Mouse (Mus musculus) lung, embryonic 14.5 days (tissue): Measurements from ENCODE around the gene Slc25a18. TPM values are rescaled to one million over a fixed set of nuclear protein-coding genes. Genes with fewer than 3 reads are reported as not detected.
A peak's percentile ranks its signal among the peaks of the same experiment; 100 is the strongest.

Experiments
- ATAC-seq: fragments of 200-750 bp; cut with Nextera tagmentation; 2 replicates; pipeline ENCODE4 v1.8.0; 2017; ENCODE audit warnings: mild to moderate bottlenecking, moderate TSS enrichment, moderate library complexity; ENCODE audit not compliant: insufficient read depth
- DNase-seq: peaks from one replicate; pipeline ENCODE4 v3.0.0-alpha.2; 2015
- H3K27ac ChIP-seq: fragments of 300-500 bp; sonication (generic); 2 replicates; pipeline ENCODE4 v1.5.1; 2014; ENCODE audit warnings: low read depth, mild to moderate bottlenecking, moderate library complexity
- H3K27me3 ChIP-seq: fragments of 300-500 bp; sonication (generic); 2 replicates; pipeline ENCODE4 v1.6.1; 2014; ENCODE audit warnings: low read length, control low read depth; ENCODE audit not compliant: insufficient read depth
- H3K36me3 ChIP-seq: fragments of 300-500 bp; sonication (generic); 2 replicates; pipeline ENCODE4 v1.6.1; 2014; ENCODE audit warnings: control low read depth; ENCODE audit not compliant: insufficient read depth
- H3K4me1 ChIP-seq: fragments of 300-500 bp; sonication (generic); 2 replicates; pipeline ENCODE4 v1.6.1; 2014; ENCODE audit warnings: antibody characterized with exemption, control low read depth; ENCODE audit not compliant: insufficient read depth
- H3K4me2 ChIP-seq: fragments of 300-500 bp; sonication (generic); 2 replicates; pipeline ENCODE4 v1.6.1; 2014; ENCODE audit warnings: mild to moderate bottlenecking
- H3K4me3 ChIP-seq: fragments of 300-500 bp; sonication (generic); 2 replicates; pipeline ENCODE4 v1.5.1; 2014; ENCODE audit warnings: low read depth, low read length
- H3K9ac ChIP-seq: fragments of 300-500 bp; sonication (generic); 2 replicates; pipeline ENCODE4 v1.6.1; 2014
- H3K9me3 ChIP-seq: fragments of 300-500 bp; sonication (generic); 2 replicates; pipeline ENCODE4 v1.6.1; 2016; ENCODE audit warnings: low read depth, low read length, control low read depth
- CTCF ChIP-seq: IDR thresholded peaks from 2 replicates; pipeline ENCODE4 v1.5.1; 2016; ENCODE audit warnings: antibody characterized with exemption, low read depth
- whole genome bisulfite sequencing: fragments of 180-500 bp; shearing (Covaris S2); extraction: QIAGEN DNeasy Blood & Tissue Kit; methylation state at CpG from one replicate; pipeline ENCODE4 v1.1.7; 2014; 5-methylcytosine and 5-hydroxymethylcytosine counted together
- polyA plus RNA-seq: library from polyadenylated mRNA; unstranded; fragments of >200 nt; fragmentation: Nextera tagmentation; extraction: Ambion mirVana; gene quantifications from 2 replicates; pipeline ENCODE4 v1.2.1, GENCODE M21; 2014

Slc25a18 gene
- polyA plus RNA-seq = 0.09 TPM in 2 replicates

- no peak for ATAC-seq
- TF ChIP-seq CTCF = no peak
- Histone ChIP-seq H3K27me3 (no peaks in the 10 kb centered on the region), H3K36me3 (no peaks in the 10 kb centered on the region), H3K4me2 (no peak within 1 kb of the TSS), H3K9me3 (no peaks in the 10 kb centered on the region), H3K9ac (no peak within 1 kb of the TSS), H3K4me1 (no peaks in the 10 kb centered on the region), H3K27ac (no peak within 1 kb of the TSS), H3K4me3 (no peak within 1 kb of the TSS)
- WGBS = 71% methylated on average over 5 of the region's 5 CpGs
- no peak for DNase-seq
Measured at GRCm38 (mm10) chr6:120773149-120773628, at the start of gene Slc25a18. Gene Slc25a18 (plus strand): TSS chr6:120773578.

GRCm38 (mm10) chr6:120725986-120726385 is 47.4 kb upstream of the Slc25a18 start:
- H3K4me3 ChIP-seq = no peak overlapping the region
- H3K4me2 ChIP-seq = no peak overlapping the region
- DNase-seq (peak; percentile 51), ATAC-seq (no peak)
- TF ChIP-seq CTCF = no peak
- no peaks in the 10 kb centered on the region for H3K4me1 ChIP-seq
- no peak overlapping the region for H3K27ac ChIP-seq
- H3K27me3 ChIP-seq = no peaks in the 10 kb centered on the region
- WGBS = 53% methylated on average over 2 of the region's 2 CpGs
- no peaks in the 10 kb centered on the region for H3K9me3 ChIP-seq
- no peaks in the 10 kb centered on the region for H3K36me3 ChIP-seq
- no peak overlapping the region for H3K9ac ChIP-seq

- H3K27me3 ChIP-seq = no peaks in the 10 kb centered on the region
- no peak for DNase-seq
Measured at GRCm38 (mm10) chr6:120736011-120736410, 37.4 kb upstream of the Slc25a18 start.

GRCm38 (mm10) chr6:120736566-120736965 is 36.8 kb upstream of the Slc25a18 start:
- Histone ChIP-seq H3K4me1 (no peaks in the 10 kb centered on the region), H3K9me3 (no peaks in the 10 kb centered on the region), H3K27me3 (no peaks in the 10 kb centered on the region), H3K4me3 (no peak overlapping the region), H3K36me3 (no peaks in the 10 kb centered on the region), H3K4me2 (no peak overlapping the region), H3K9ac (no peak overlapping the region), H3K27ac (no peak overlapping the region)
- TF ChIP-seq CTCF = peak; percentile 83
- ATAC-seq (peak; percentile 73; the same call in 1 of the 2 replicates), DNase-seq (peak; percentile 78)
- 61% methylated on average over 3 of the region's 3 CpGs for WGBS

More at GRCm38 (mm10) chr6:120736011-120736410, 37.4 kb upstream of the Slc25a18 start:
- H3K9ac ChIP-seq = no peak overlapping the region
- TF ChIP-seq CTCF = no peak
- H3K9me3 ChIP-seq = no peaks in the 10 kb centered on the region
- H3K4me1 ChIP-seq = no peaks in the 10 kb centered on the region
- ATAC-seq = no peak
- H3K4me3 ChIP-seq = no peak overlapping the region
- 72% methylated on average over 3 of the region's 3 CpGs for WGBS
- no peak overlapping the region for H3K27ac ChIP-seq
- no peak overlapping the region for H3K4me2 ChIP-seq
- H3K36me3 ChIP-seq = no peaks in the 10 kb centered on the region

GRCm38 (mm10) chr6:120743130-120743529 is 30.2 kb upstream of the Slc25a18 start:
- H3K9ac ChIP-seq = no peak overlapping the region
- no peaks in the 10 kb centered on the region for H3K36me3 ChIP-seq
- H3K27ac ChIP-seq = no peak overlapping the region
- no peaks in the 10 kb centered on the region for H3K9me3 ChIP-seq
- no peaks in the 10 kb centered on the region for H3K27me3 ChIP-seq
- H3K4me2 ChIP-seq = no peak overlapping the region
- no peak for TF ChIP-seq CTCF
- ATAC-seq (no peak), DNase-seq (no peak)
- WGBS = 72% methylated on average over 2 of the region's 2 CpGs
- H3K4me1 ChIP-seq = no peaks in the 10 kb centered on the region
- no peak overlapping the region for H3K4me3 ChIP-seq

- H3K36me3 ChIP-seq = no peaks in the 10 kb centered on the region
- DNase-seq (no peak), ATAC-seq (no peak)
- no peaks in the 10 kb centered on the region for H3K27me3 ChIP-seq
- no peak overlapping the region for H3K9ac ChIP-seq
- H3K9me3 ChIP-seq = no peaks in the 10 kb centered on the region
- 85% methylated on average over 7 of the region's 7 CpGs for WGBS
- no peak overlapping the region for H3K27ac ChIP-seq
- H3K4me3 ChIP-seq = no peak overlapping the region
- H3K4me2 ChIP-seq = no peak overlapping the region
- no peak for TF ChIP-seq CTCF
- H3K4me1 ChIP-seq = no peaks in the 10 kb centered on the region
Measured at GRCm38 (mm10) chr6:120744266-120744665, 29.1 kb upstream of the Slc25a18 start.

- no peak for TF ChIP-seq CTCF
- 73% methylated on average over 2 of the region's 2 CpGs for WGBS
- no peak overlapping the region for H3K4me3 ChIP-seq
- H3K36me3 ChIP-seq = no peaks in the 10 kb centered on the region
- ATAC-seq = no peak
- no peaks in the 10 kb centered on the region for H3K4me1 ChIP-seq
- H3K27me3 ChIP-seq = no peaks in the 10 kb centered on the region
- H3K4me2 ChIP-seq = no peak overlapping the region
- no peak for DNase-seq
- no peak overlapping the region for H3K9ac ChIP-seq
- no peak overlapping the region for H3K27ac ChIP-seq
- H3K9me3 ChIP-seq = no peaks in the 10 kb centered on the region
Measured at GRCm38 (mm10) chr6:120746416-120746815, 27.0 kb upstream of the Slc25a18 start.
